Mouse (Mus musculus): Measurements from ENCODE around the gene Trabd. TPM values are rescaled to one million over a fixed set of nuclear protein-coding genes. Genes with fewer than 3 reads are reported as not detected.

The Trabd gene
- polyA plus RNA-seq, 1 experiment from 2014 or later = 38.7 TPM

DNA sequence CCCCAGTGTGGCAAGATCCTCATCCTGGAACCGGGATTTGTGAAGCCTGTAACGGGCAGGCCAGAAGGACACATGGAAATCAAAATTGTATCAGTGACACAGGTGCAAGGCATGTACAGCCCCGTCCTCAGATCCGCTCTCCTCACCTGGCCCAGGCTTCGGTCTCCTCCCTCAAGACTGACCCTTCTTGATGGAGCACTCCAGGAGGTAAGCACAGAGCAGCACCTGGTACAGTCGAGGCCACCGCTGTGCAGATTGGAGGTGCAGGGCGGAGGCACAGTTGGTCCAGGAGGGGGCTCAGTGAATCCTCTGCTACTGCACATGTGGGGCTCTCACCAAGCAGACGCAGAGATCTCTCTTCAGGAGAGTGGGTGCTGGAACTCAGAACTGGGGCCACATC, 50.4 kb downstream of the Trabd start:
- ATAC-seq (ENCODE audit: low FRiP score, low TSS enrichment) (no peak), DNase-seq (no peak)
- Histone ChIP-seq H3K36me3 (ENCODE audit: control insufficient read depth, insufficient read depth, low read length) (peaks cover 8% of the 10 kb centered on the region; the same call in 1 of the 2 replicates), H3K27me3 (ENCODE audit: control insufficient read depth, insufficient read depth, low read length) (no peaks in the 10 kb centered on the region), H3K9me3 (ENCODE audit: control insufficient read depth, low read length) (no peaks in the 10 kb centered on the region), H3K4me2 (ENCODE audit: low read length) (no peak overlapping the region), H3K4me1 (ENCODE audit: control insufficient read depth, insufficient read depth, low read length) (peaks cover 40% of the 10 kb centered on the region), H3K9ac (replicated peaks; ENCODE audit: low read length) (no peak overlapping the region), H3K27ac (replicated peaks; ENCODE audit: low read depth, low read length) (no peak overlapping the region), H3K4me3 (replicated peaks; ENCODE audit: low read depth, low read length) (no peak overlapping the region)
- 94% methylated on average over 9 of the region's 9 CpGs for WGBS

DNA sequence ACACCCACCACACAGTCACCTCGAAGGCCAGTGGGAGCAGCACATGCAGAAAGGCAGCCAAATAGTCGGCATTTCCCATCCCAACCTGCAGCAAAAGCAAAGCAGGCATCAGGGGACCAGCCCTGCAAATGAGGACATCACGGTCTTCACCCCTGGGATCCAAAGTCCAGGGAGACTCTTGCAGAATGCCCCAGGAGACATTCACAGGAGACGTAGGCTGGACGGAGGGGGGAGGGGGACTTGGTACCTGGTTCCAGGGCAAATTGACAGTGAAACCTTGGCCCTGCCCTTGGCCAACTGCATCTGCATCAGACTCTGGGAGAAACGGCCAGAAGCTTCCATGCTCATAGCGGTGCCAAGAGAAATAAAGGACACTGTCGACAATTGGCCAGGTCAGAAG, 51.7 kb downstream of the Trabd start:
- 90% methylated on average over 8 of the region's 8 CpGs for WGBS
- H3K27ac ChIP-seq (replicated peaks; ENCODE audit: low read depth, low read length) = no peak overlapping the region
- no peaks in the 10 kb centered on the region for H3K27me3 ChIP-seq (ENCODE audit: control insufficient read depth, insufficient read depth, low read length)
- no peak for DNase-seq
- H3K9ac ChIP-seq (replicated peaks; ENCODE audit: low read length) = no peak overlapping the region
- H3K4me3 ChIP-seq (replicated peaks; ENCODE audit: low read depth, low read length) = no peak overlapping the region
- H3K4me2 ChIP-seq (ENCODE audit: low read length) = no peak overlapping the region
- no peaks in the 10 kb centered on the region for H3K9me3 ChIP-seq (ENCODE audit: control insufficient read depth, low read length)
- ATAC-seq (ENCODE audit: low FRiP score, low TSS enrichment) = no peak
- peaks cover 29% of the 10 kb centered on the region for H3K4me1 ChIP-seq (ENCODE audit: control insufficient read depth, insufficient read depth, low read length)
- peaks cover 3% of the 10 kb centered on the region; the same call in 1 of the 2 replicates for H3K36me3 ChIP-seq (ENCODE audit: control insufficient read depth, insufficient read depth, low read length)

DNA sequence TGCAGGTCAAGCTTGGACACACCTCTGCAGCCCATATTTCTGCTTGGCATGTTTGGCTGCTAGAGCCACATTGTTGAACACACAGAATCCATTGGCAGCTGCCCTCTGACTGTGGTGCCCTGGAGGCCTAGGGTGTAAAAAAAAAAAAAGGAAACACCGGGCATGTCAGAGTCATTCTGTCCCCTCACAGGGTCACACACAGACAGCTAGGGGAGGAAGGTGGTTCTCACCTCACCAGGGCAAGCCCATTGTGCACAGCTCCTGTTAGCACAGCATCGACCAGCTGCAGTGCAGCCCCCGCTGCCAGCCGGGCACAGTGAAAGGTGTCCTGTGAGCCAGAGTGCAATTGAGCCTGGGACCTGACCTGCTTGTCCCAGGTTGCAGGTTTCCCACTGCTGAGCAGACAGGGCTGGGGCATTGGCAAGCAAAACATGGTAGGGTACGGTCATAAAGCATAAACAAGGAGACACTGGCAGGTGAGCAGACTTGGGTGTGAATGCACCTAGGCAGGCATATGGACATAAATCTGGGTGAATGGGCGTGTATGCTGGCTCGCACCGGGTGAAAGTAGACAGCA, 52.5 kb downstream of the Trabd start:
- DNase-seq (no peak), ATAC-seq (ENCODE audit: low FRiP score, low TSS enrichment) (no peak)
- H3K9me3 ChIP-seq (ENCODE audit: control insufficient read depth, low read length) = no peaks in the 10 kb centered on the region
- 0 out of 2 replicates have a peak overlapping the region, but pooled peaks have one; percentile 74 for H3K27ac ChIP-seq (replicated peaks; ENCODE audit: low read depth, low read length)
- H3K9ac ChIP-seq (replicated peaks; ENCODE audit: low read length) = peak overlapping the region; percentile 58
- peaks cover 21% of the 10 kb centered on the region for H3K4me1 ChIP-seq (ENCODE audit: control insufficient read depth, insufficient read depth, low read length)
- peak overlapping the region; percentile 64 for H3K4me2 ChIP-seq (ENCODE audit: low read length)
- H3K4me3 ChIP-seq (replicated peaks; ENCODE audit: low read depth, low read length) = peak overlapping the region; percentile 51
- 87% methylated on average over 8 of the region's 8 CpGs for WGBS
- H3K36me3 ChIP-seq (ENCODE audit: control insufficient read depth, insufficient read depth, low read length) = peaks cover 3% of the 10 kb centered on the region; the same call in 1 of the 2 replicates
- H3K27me3 ChIP-seq (ENCODE audit: control insufficient read depth, insufficient read depth, low read length) = no peaks in the 10 kb centered on the region

DNA sequence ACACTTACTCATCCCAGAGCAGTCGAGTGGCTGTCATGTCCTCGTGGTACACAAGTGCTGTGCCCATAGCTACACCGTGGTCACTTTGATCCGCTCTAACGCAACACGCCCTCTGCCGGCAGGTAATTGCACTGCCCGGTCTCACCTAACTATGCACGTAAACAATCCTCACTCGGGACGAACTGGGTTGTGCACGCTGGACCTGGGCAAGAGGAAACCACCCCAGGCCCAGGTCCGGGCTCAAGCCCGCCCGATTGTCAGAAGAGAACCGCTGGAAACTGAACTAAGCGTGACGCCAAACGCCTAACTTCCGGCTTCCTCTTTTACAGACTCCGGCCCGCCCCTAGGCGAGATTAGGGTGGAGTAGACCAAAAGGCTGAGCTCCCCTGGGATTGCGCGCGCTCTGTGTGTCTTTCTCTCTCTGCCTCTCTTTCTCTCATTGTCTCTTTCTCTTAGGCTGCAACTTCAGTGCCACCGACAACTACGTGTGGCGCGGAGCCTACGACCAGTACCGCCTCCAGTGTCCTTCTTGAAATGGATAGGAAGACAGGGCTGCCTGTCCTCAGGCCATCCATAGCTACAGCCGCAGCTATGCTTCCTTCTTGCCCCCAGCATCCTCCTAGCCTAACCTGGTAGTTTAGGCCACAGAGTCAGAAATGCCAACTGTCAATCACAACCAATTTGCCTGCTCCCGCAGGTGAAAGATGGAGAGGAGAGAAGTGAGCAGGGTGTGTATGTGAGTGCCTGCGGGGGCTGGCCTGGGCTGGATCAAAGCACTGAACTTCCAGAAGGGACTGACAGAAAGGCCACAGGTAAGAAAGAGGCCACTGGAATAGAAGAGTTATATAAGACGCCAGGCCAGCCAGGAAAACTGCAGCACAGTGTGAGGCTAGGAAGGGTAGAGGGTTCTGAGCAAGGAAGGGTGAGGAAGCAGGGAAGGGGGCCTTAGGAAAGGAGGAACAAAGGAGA, 53.7 kb downstream of the Trabd start, which contains the start of gene Hdac10:
Gene Hdac10 (minus strand): TSS at position 319 of the 969 bp plus-strand sequence.
- Histone ChIP-seq H3K27me3 (ENCODE audit: control insufficient read depth, insufficient read depth, low read length) (no peaks in the 10 kb centered on the region), H3K4me1 (ENCODE audit: control insufficient read depth, insufficient read depth, low read length) (peaks cover 17% of the 10 kb centered on the region), H3K27ac (replicated peaks; ENCODE audit: low read depth, low read length) (peak within 1 kb of the TSS; percentile 74), H3K9me3 (ENCODE audit: control insufficient read depth, low read length) (no peaks in the 10 kb centered on the region), H3K4me2 (ENCODE audit: low read length) (peak within 1 kb of the TSS; percentile 64), H3K36me3 (ENCODE audit: control insufficient read depth, insufficient read depth, low read length) (peaks cover 3% of the 10 kb centered on the region; the same call in 1 of the 2 replicates), H3K9ac (replicated peaks; ENCODE audit: low read length) (peak within 1 kb of the TSS; percentile 58), H3K4me3 (replicated peaks; ENCODE audit: low read depth, low read length) (peak within 1 kb of the TSS; percentile 51)
- 3% methylated on average over 36 of the region's 36 CpGs for WGBS
- ATAC-seq (ENCODE audit: low FRiP score, low TSS enrichment) (peak; percentile 85), DNase-seq (peak; percentile 93)

DNA sequence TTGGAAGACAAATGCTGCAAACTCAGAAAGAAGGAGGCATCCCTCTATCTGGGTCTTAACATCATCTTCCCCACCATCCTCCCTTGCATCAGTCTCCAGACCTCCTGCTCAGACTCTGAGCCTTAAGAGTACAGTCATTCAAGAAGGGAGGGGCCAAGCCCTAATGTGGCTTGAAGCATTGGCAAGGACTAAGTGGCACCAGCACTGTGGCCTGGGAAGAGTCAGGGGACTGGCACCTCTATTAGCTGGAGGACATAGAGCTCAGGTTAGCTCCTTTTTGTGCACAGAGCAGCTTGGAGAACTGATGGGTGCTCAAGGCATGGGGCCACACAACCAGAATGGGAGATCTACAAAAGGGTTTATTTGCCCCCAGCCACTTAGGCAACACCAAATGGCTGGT, 55.3 kb downstream of the Trabd start:
- Histone ChIP-seq H3K27ac (replicated peaks; ENCODE audit: low read depth, low read length) (no peak overlapping the region), H3K27me3 (ENCODE audit: control insufficient read depth, insufficient read depth, low read length) (no peaks in the 10 kb centered on the region), H3K9me3 (ENCODE audit: control insufficient read depth, low read length) (no peaks in the 10 kb centered on the region), H3K4me3 (replicated peaks; ENCODE audit: low read depth, low read length) (no peak overlapping the region), H3K4me2 (ENCODE audit: low read length) (no peak overlapping the region), H3K4me1 (ENCODE audit: control insufficient read depth, insufficient read depth, low read length) (peaks cover 12% of the 10 kb centered on the region), H3K9ac (replicated peaks; ENCODE audit: low read length) (no peak overlapping the region), H3K36me3 (ENCODE audit: control insufficient read depth, insufficient read depth, low read length) (peaks cover 1% of the 10 kb centered on the region; the same call in 1 of the 2 replicates)
- ATAC-seq (ENCODE audit: low FRiP score, low TSS enrichment) (no peak), DNase-seq (no peak)

DNA sequence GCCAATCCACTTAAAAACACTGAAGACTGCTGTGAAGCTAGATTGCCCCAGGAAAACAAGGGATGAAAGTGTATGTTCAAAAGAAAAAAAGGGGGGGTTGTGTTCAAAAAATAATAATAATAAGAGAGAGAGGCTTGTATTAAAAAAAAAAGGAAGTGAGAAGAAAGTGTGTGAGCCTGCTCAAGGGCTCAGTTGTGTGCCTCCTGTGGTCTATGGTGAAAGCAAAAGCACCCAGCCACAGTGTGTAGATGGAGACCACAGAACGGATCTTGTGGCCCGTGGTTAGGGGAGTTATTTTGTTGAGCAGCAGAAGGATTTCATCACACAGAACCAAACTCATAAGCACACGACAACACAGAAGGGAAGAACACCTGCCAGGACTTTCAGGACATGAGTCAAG, 56.4 kb downstream of the Trabd start:
- Histone ChIP-seq H3K27ac (replicated peaks; ENCODE audit: low read depth, low read length) (no peak overlapping the region), H3K9me3 (ENCODE audit: control insufficient read depth, low read length) (no peaks in the 10 kb centered on the region), H3K27me3 (ENCODE audit: control insufficient read depth, insufficient read depth, low read length) (no peaks in the 10 kb centered on the region), H3K4me1 (ENCODE audit: control insufficient read depth, insufficient read depth, low read length) (peaks cover 12% of the 10 kb centered on the region), H3K36me3 (ENCODE audit: control insufficient read depth, insufficient read depth, low read length) (no peaks in the 10 kb centered on the region), H3K4me3 (replicated peaks; ENCODE audit: low read depth, low read length) (no peak overlapping the region), H3K9ac (replicated peaks; ENCODE audit: low read length) (no peak overlapping the region), H3K4me2 (ENCODE audit: low read length) (no peak overlapping the region)
- ATAC-seq (ENCODE audit: low FRiP score, low TSS enrichment) = no peak
- no peak for DNase-seq
- WGBS = 94% methylated on average over 3 of the region's 3 CpGs

Other genes starting within 250 kb of the Trabd start
- gene Pim3, start 212.9 kb upstream of the Trabd start, polyA plus RNA-seq (2014; fragmentation: Nextera tagmentation; extraction: Ambion mirVana) = 49.1 and 53.2 TPM in 2 replicates
- not detected in 2 replicates for gene Ttll8, start 120.7 kb upstream of the Trabd start, polyA plus RNA-seq (2014; fragmentation: Nextera tagmentation; extraction: Ambion mirVana)
- 6.4 and 7.6 TPM in 2 replicates for gene Mlc1, start 96.1 kb upstream of the Trabd start, polyA plus RNA-seq (2014; fragmentation: Nextera tagmentation; extraction: Ambion mirVana)
- gene Mov10l1, start 92.2 kb upstream of the Trabd start, polyA plus RNA-seq (2014; fragmentation: Nextera tagmentation; extraction: Ambion mirVana) = not detected in 2 replicates
- gene Panx2, start 15.4 kb upstream of the Trabd start, polyA plus RNA-seq (2014; fragmentation: Nextera tagmentation; extraction: Ambion mirVana) = 6.6 and 7.9 TPM in 2 replicates
- gene Selenoo, start 14.0 kb downstream of the Trabd start, polyA plus RNA-seq (2014; fragmentation: Nextera tagmentation; extraction: Ambion mirVana) = 23.8 and 23.9 TPM in 2 replicates
- gene Tubgcp6, start 48.0 kb downstream of the Trabd start, polyA plus RNA-seq (2014; fragmentation: Nextera tagmentation; extraction: Ambion mirVana) = 18.0 and 18.2 TPM in 2 replicates
- gene Hdac10, start 53.6 kb downstream of the Trabd start, polyA plus RNA-seq (2014; fragmentation: Nextera tagmentation; extraction: Ambion mirVana) = 18.2 and 20.3 TPM in 2 replicates
- 4.1 and 4.6 TPM in 2 replicates for gene Mapk12, start 65.6 kb downstream of the Trabd start, polyA plus RNA-seq (2014; fragmentation: Nextera tagmentation; extraction: Ambion mirVana)
- 23.7 and 27.9 TPM in 2 replicates for gene Mapk11, start 74.5 kb downstream of the Trabd start, polyA plus RNA-seq (2014; fragmentation: Nextera tagmentation; extraction: Ambion mirVana)
- gene Plxnb2, start 105.7 kb downstream of the Trabd start, polyA plus RNA-seq (2014; fragmentation: Nextera tagmentation; extraction: Ambion mirVana) = 86.4 and 107 TPM in 2 replicates
- 85.2 and 117 TPM in 2 replicates for gene Dennd6b, start 121.4 kb downstream of the Trabd start, polyA plus RNA-seq (2014; fragmentation: Nextera tagmentation; extraction: Ambion mirVana)
- gene Ppp6r2, start 136.4 kb downstream of the Trabd start, polyA plus RNA-seq (2014; fragmentation: Nextera tagmentation; extraction: Ambion mirVana) = 88.6 and 90.0 TPM in 2 replicates
- gene Sbf1, start 240.2 kb downstream of the Trabd start, polyA plus RNA-seq (2014; fragmentation: Nextera tagmentation; extraction: Ambion mirVana) = 103 and 109 TPM in 2 replicates
- gene Adm2, start 247.6 kb downstream of the Trabd start, polyA plus RNA-seq (2014; fragmentation: Nextera tagmentation; extraction: Ambion mirVana) = not detected in 2 replicates